Mouse (Mus musculus) cortical plate, adult 2 months (tissue): ENCODE measurements around the gene Vps35.

Experiments
- CTCF ChIP-seq: fragments of 200-500 bp; IDR thresholded peaks from 2 replicates; pipeline ENCODE4 v1.5.1; 2011; ENCODE audit warnings: mild to moderate bottlenecking, control low read depth, low read length; ENCODE audit not compliant: insufficient read depth; ENCODE audit errors: extremely low read depth
- POLR2A ChIP-seq: fragments of 200-500 bp; IDR thresholded peaks from 2 replicates; pipeline ENCODE4 v1.6.1; 2011; ENCODE audit warnings: mild to moderate bottlenecking, low read length, control low read depth; ENCODE audit not compliant: insufficient read depth; ENCODE audit errors: extremely low read depth

- no peak for TF ChIP-seq CTCF
- TF ChIP-seq POLR2A, result no peak
Observed at GRCm38 (mm10) chr8:85339871-85340573, 40.4 kb upstream of the Vps35 start.
